Mouse (Mus musculus) layer of hippocampus, adult 8-10 months (tissue): ENCODE data around the gene Brs3. TPM values are rescaled to one million over a fixed set of nuclear protein-coding genes. Genes with fewer than 3 reads are reported as not detected.

Experiments
- DNase-seq, 2 experiments: peaks; one replicate each; pipeline ENCODE4 v3.0.0; 2022; ENCODE audit warnings: low spot score in 2 of 2
- total RNA-seq, 4 experiments: library from RNA; stranded (reverse); gene quantifications; 2 replicates each; pipeline ENCODE4 v1.2.4; 2022

The Brs3 gene
- total RNA-seq = not detected

GRCm38 (mm10) chrX:57042774-57043173 lies at the start of gene Brs3:
TSS of gene Brs3 (plus strand) at chrX:57043074.
- no peak for DNase-seq

DNA sequence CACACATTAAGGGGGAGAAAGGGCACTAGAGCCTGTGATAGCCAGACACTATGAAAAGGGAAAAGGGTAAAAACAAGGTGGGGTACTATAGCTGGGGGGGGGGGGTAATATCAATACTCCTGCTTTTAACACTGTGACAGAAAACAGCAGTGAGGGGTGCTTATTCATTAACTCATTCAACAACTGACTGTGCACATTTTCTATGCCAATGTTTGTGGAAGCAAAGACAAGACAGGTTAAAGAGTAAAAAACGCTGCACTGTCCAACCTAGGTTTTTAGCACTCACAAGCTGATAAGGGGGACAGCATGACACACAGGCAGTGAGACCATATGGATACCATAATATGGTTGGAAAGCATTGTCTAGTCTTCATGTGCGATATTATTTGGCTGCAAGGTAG lies 30.0 kb upstream of the Brs3 start:
- no peak for DNase-seq

DNA sequence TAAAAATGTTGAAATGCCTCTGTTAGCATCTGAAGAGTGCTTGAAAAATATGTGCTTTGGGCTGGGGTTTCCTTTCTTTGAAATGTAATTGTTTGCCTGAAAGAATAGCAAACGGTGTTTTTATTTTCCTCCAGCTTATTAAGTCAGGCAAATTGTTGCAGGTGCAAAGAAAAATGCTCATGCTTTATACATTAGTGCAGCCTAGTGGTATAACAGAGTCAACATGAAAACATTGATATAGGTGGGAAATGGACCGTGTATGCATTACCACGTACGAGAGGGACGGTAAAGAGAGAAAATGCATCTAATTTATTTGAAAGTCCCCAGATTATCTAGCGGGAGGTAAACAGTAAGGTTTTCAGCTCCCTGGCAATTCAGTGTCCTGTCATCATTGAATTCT lies 995 bp downstream of the Brs3 start:
- no peak for DNase-seq

- no peak for DNase-seq
Measured at GRCm38 (mm10) chrX:57052848-57053173, 9.9 kb downstream of the Brs3 start.

DNA sequence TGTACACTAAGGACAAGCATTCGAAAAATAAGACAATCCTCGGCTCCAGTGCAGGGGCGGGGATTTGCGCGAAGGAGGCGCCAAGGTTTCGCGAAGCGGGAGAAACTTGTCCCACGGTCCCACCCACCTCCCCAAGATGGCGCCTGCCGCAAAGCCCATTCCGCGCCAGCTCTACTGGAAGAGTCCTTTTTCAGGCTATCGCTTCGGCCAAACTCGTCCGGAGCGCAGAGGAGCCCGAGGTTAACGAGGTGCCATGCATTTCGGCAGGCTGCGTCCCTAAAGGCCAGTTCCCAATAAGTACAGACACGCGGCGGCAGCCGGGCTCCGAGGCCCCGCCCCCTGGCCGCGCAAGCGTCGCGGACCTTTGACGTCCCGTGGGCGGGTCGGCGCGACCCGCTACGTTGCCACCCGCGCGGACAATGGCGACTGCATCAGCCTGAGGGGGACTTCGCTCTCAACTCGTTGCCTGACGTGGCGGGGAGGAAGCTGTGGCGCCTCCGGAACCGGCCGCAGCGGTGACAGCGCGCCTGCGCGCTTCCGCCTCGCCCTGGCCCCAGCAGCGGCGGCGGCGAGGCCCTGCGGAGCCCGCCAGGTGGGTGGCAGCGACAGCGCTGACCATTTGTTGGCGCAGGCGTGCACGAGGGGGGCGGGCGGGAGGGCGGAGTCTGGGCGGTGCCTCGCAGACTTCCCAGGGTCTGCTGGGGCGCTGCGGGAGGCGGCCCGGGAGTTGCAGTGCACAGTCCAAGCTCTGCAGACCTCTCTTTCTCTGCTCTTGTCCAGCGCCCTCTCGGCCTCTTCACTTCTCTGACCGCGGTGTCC lies 10.5 kb downstream of the Brs3 start, which contains the start of gene Htatsf1:
Gene Htatsf1 (plus strand): TSS at position 410 of the 819 bp plus-strand sequence.
- peak; percentile 59 to 72 for DNase-seq

- no peak for DNase-seq
Measured at GRCm38 (mm10) chrX:57053993-57054385, 11.1 kb downstream of the Brs3 start.

GRCm38 (mm10) chrX:57081496-57081895 lies 38.6 kb downstream of the Brs3 start:
- no peak for DNase-seq

DNA sequence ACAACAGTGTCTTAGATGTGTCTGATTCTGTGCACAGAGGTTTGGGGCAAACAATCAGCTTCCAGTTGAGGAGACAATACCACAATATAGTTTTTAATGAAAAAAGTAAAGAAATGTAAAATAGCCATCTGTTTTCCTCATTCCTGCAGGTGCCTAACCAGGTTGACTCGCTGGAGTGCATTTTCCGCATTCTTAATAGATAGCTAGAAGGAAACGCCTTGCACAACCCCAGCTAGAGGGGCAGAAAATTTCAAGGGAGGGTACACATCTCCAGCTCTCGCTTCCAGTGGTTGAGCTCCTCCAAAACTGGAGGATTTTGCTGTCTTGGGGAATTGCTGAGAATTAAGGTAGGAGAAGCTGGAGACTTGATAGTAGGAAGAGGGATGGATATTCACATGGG lies 44.9 kb downstream of the Brs3 start, which contains the start of gene Vgll1:
Gene Vgll1 (plus strand): TSS at position 301 of the 400 bp plus-strand sequence.
- DNase-seq = no peak

Other genes starting within 250 kb of the Brs3 start
- gene Map7d3, start 220.7 kb upstream of the Brs3 start, total RNA-seq = not detected
- gene Adgrg4, start 172.9 kb upstream of the Brs3 start, total RNA-seq = not detected
- 10 to 100 TPM; 54.3 to 60.5 (median 58.1) TPM for gene Htatsf1, start 10.5 kb downstream of the Brs3 start, total RNA-seq
- not detected for gene Vgll1, start 45.0 kb downstream of the Brs3 start, total RNA-seq
- not detected for gene Cd40lg, start 169.1 kb downstream of the Brs3 start, total RNA-seq